Mouse (Mus musculus) large intestine, adult 2 months (tissue): ENCODE measurements around the gene Agl. TPM values are rescaled to one million over a fixed set of nuclear protein-coding genes. Genes with fewer than 3 reads are reported as not detected.
"Not testable (repeated sequence)": the region's sequence is repeated elsewhere in the genome, so short reads cannot be mapped to it uniquely, and the experiment has no call there.

Experiments used
- DNase-seq: peaks from one replicate; pipeline ENCODE4 v3.0.0-alpha.2; 2012; ENCODE audit warnings: low read depth, low spot score
- WGBS: fragments of 180-500 bp; shearing (Covaris S2); methylation state at CpG from one replicate; pipeline ENCODE4 v1.1.7; 2018; 5-methylcytosine and 5-hydroxymethylcytosine counted together
- polyA plus RNA-seq: library from polyadenylated mRNA; depleted of rRNA; stranded (reverse); fragments of >200 nt; gene quantifications from 2 replicates; pipeline ENCODE4 v1.2.3, GENCODE M21; 2012

The Agl gene
- polyA plus RNA-seq, 1 experiment, result 2.4 TPM

DNA sequence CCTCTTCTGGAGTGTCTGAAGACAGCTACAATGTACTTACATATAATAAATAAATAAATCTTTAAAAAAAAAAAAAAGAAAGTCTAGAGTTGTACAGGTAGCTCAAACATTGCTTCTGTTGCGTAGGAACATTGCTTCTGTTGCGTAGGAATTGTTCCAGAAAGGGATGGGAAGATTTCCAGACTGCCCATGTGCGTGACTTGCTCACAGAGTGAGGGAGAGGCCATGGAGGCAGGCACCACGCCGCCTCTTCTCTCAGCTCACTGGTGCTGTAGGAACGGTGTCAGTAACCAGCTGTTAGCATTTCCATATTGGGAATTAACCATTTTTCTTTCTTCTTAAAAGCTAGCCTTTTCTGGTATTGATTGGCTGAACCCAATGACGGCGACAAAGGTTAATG lies 55.1 kb downstream of the Agl start:
- 93% methylated on average over 8 of the region's 8 CpGs for WGBS
- DNase-seq, result no peak

DNA sequence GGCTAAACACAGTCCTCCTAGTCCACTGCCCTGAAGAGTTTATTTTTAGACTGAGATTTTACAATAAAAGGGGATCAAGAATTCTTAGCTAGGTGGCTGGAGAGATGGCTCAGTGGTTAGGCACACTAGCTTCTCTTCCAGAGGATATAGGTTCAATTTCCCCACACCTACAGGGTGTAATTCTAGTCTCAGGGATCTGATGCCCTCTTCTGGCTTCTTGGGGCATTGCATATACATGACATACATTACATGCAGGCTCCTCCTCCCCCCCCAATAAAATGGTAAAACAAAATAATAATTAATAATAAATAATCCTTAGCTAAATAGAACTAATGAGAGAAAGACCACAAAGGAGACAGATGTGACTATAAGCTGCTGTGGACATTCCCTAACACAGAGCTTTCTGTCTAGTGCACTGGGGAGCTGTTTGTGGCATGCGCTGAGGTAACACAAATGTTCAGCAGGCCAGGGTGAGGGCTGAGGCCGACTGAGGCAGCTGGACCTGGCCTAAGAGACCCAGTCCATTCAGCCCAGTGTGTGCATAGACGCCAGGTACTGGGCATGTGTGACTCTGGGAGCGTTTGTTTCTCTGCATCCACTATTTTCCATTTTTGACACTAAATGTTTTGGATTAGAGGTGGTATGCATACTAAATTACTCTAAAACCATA lies 56.6 kb downstream of the Agl start:
- DNase-seq, result no peak
- 81% methylated on average over 4 of the region's 4 CpGs for WGBS

DNA sequence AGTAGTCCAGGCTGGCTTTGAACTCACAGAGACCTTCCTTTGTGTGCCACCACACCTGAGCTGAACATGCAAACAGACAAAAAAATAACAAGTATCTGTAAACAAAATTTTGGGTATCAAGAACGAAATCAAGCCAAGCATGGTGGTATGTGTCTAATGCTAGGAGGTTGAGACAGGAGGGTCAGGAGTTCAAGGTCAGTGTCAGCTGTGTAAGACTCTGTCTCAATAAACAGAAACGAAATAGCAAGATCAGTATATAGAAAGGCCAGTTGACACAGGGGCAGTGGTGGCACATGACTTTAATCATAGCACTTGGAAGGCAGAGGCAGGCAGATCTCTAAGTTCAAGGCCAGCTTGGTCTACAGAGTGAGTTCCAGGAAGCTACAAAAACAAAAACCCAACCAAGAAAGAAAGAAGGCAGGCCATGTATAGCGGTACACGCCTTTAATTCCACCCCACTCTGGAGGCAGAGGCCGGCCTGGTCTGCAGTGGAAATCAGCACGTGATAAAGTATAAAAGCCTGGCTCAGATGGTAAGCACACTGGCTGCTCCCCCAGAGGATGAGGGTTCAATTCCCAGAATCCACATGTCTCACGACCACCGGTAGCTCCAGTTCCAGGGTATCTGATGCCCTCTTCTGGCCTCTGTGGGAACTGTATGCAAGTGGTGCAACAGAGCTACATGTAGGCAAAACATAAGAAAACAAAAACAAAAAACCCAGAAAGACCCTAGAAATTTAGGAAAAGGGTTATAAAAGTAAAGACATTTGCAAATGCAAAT lies 59.4 kb downstream of the Agl start:
- DNase-seq, result no peak
- 61% methylated on average over 8 of the region's 8 CpGs for WGBS

DNA sequence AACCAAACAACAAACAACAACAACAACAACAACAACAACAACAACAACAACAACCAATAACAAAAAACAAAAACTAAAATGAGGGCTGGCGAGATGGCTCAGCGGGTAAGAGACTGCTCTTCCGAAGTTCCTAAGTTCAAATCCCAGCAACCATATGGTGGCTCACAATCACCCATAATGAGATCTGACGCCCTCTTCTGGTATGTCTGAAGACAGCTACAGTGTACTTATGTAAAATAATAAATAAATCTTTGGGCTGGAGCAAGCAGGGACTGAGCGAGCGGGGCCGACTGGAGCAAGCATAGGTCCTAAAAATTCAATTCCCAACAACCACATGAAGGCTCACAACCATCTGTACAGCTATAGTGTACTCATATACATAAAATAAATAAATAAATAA lies 60.3 kb downstream of the Agl start:
- not testable (repeated sequence) for DNase-seq
- 95% methylated on average over 7 of the region's 7 CpGs for WGBS

DNA sequence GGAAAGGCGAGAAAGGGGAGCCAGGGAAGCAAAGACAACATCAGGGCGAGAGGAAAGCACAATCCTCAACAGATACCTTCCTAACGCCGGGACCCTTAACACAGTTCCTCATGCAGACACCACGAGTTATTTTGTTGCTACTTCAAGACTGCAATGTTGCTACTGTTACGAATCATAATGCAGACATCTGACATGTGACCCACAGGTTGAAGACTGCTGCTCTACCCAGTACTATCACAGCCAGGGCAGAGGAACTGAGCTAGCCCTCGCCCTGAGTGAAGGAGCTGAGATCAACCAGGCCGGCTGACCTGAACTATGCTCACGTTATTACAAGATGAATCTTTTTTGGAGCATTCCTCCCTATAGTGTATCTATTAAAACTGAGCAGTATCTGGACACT lies 67.0 kb downstream of the Agl start:
- no peak for DNase-seq
- WGBS, result 62% methylated on average over 9 of the region's 9 CpGs

DNA sequence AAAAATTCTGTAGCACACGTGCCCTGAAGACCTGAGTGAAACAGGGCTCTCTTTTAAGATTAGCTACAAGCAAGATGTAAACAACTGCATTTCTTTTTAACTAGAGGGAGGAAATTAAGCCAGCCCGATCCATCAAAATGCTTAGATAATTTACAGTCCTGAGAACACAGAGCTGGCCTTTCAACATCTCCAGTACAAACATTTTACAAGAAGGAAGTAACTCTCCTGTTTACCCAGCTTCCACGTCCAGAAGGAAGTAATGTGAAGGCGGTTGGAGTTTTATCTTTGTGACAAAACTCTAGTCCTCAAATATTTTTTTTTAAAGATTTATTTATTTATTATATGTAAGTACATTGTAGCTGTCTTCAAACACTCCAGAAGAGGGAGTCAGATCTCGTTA lies 67.9 kb downstream of the Agl start:
- WGBS, result 12% methylated on average over 5 of the region's 5 CpGs
- DNase-seq, result no peak

DNA sequence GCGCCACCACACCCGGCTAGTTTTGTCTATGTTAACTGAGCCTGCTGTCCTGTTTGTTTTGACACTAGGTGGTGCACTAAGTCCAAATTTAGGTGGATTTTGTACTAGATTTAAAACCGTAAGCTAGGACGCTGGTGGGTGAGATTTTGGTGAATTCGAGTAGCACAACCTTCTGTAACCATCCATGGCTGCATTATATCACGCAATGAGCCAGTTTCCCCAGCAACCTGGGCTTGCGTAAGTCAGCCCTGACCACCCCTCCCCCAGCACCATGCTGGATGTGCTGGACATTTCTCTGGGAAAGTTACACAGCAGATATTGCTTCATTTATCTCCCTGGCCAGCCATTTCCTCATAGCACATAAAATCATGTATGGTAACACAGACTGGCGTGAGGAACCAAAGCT lies 70.6 kb downstream of the Agl start:
- DNase-seq, result no peak
- WGBS, result 51% methylated on average over 8 of the region's 8 CpGs

DNA sequence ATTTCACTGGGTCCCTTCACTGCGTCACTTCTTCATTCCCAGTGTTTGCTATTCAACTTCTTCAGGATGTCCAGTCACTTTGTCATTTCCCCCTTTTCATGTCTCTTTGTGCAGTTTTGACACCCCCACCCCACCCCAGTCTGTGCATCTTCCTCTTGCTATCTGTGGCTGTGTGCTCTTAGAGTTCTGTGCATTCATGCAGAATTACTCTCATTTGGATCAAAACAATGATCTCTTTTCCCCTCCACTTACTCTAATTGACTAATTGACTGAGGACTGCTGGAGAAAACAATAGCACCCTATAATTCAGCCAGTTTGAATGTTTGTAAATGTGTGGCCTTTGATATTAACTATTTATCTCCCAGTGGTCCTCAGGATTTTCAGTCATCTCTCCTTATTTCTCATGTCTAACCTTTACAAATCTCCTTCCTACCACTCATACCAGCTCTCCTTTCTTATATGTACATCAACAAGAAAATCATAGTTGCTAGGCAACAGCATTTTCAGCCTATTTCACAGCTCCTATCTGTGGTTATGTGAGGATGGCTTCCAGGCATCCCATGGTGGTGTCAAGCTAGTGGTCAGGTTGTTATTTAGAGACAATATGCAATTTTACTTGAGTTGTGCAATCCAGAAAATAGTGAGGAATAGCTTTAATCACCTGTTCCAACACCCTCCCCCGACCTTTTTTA lies 78.3 kb downstream of the Agl start:
- 76% methylated on average over 2 of the region's 2 CpGs for WGBS
- no peak for DNase-seq

DNA sequence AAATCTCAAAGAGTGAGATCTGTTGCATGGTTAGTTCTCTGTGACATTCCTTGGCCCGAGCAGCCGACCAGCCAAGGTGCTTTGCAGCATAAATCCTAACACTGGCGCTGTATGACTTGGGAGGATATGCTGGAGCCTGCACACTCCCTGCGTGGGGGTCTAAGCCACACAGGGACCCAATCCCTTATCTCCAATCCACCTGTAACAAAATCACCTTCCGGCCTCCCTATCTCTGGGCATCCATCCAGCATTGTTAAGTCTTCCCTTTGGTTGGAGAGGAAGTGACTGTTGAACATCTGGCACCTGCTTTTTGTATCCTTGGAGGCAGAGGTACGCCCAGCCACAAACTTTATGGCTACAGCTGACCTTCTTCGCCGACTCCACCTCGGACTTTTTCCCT lies 81.2 kb downstream of the Agl start:
- peak; percentile 99 for DNase-seq
- 10% methylated on average over 9 of the region's 9 CpGs for WGBS

DNA sequence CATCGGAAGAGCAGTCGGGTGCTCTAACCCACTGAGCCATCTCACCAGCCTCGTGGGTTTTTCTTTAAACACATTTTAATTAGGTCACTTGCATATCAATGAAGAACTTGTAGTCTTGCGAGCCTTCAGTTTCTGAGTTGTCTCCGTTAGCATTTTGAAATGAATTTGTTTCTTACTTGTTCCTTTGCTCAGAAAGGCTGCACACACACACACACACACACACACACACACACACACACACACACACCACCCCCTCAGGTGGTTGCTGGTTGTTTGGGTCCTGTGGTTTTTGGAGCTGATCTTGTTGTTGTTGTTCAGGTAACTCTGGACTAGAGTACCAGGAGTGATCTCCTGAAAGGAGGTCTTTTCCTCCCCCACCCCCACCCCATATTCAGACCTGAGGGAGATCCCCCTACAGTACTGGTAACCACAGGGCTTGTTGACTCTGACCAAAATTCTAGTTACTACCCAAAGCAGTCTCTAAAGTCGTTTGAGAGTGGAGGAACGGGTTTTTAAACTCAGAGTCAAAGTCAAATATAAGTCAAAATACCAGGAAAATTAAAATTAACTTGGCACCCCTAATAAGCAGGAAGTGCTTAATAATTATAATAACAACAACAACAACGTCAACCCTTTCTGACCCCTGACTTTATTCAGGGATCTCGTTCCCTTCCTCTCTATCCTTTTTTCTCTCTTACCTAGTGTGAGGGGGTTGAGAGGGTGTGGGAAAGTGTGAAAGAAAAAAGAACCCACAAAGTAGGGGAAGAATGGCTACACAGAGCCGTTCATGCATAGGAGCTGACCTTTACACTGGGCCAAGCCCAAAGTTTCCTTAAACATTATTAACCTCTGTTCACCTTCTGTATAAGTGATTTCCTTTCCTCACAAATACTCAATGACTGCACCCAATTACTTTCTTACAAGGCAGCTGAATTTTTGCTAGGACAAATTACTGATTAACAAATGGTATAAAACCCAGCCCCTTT lies 84.2 kb downstream of the Agl start:
- no peak for DNase-seq

DNA sequence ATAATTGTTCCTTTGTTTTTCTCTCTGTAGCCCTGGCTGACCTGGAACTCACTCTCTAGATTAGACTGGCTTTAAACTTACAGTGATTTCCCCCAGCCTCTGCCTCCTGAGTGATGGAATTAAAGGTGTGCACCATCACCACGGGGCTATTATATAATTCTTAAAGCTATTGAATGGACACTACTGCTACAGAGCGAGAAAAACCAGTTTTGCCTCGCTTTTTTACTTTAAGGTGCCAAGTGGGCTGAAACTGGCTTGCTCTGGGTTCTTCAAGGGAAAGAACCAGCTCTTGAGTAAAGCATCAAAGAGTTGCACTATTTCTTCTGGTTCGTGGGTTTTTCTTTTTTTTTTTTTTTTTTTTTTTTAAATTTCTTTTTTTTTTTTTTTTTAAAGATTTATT lies 85.0 kb downstream of the Agl start:
- WGBS, result 25% methylated on average over 4 of the region's 4 CpGs
- DNase-seq, result no peak

More for the DNA sequence above, 84.2 kb downstream of the Agl start:
- 37% methylated on average over 10 of the region's 10 CpGs for WGBS

DNA sequence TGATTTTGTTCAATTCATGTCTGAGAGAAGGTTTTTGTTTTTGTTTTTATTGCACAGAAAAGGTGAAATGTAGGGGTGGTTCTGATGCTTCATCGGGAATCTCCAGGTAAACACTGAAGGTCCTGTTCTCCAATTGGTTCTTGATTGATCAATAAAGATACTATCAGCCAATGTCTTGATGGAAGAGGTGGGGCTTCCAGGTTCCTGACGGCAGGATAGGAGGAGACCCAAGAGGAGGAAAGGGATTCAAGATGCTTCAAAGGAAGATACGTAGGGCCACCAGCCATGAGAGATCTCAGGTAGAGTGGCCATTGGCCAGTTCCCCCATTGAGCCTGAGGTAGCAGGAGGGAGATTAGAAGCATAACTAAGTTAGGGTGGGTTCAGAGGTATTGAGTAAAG lies 89.0 kb downstream of the Agl start:
- 40% methylated on average over 3 of the region's 3 CpGs for WGBS

DNA sequence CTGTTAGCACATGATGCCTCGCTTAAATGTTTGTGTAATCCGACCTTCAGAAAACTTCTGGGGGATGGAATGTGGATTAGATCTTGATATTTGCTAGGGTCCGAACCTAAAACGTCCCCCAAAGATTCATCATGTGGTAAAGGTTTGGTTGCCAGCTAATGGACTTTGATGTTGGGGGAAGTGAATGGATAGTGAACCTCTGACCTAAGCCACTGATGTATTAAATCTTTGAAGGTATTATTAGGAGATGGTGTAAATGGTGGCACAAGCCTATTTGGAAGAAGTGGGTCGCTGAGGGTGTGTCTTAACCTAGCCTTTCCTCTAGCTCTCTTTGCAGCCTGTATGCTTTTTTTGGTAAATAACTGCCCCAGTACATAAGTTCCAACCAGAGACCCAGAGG lies 94.9 kb downstream of the Agl start:
- no peak for DNase-seq
- 9% methylated on average over 5 of the region's 5 CpGs for WGBS

More for the DNA sequence above, 89.0 kb downstream of the Agl start:
- DNase-seq, result no peak

DNA sequence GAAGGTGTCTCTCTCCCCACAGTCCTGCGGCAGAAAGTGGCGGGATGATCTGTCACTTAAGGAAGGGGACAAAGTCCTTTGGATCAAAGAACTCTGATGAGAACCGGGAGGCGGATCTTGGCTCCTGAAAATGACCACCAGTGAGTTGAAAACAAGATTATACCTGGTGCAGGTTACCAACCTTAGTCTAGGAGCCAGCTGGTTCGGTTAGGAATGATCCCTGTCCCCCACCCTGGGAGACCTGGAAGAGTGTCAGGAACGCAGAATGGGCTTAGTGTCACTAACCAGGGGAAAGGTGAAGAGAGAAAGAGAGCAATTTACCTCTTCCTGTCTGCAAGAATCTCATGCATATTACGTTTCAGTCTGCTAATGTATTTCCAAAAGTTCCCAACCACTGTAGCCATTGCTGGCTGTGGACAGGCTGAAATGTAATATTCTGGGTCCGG lies 95.5 kb downstream of the Agl start, which contains the start of gene Slc35a3:
TSS of gene Slc35a3 (minus strand) at position 396 of the 446 bp plus-strand sequence.
- no peak for DNase-seq
- whole genome bisulfite sequencing, result 2% methylated on average over 8 of the region's 8 CpGs

DNA sequence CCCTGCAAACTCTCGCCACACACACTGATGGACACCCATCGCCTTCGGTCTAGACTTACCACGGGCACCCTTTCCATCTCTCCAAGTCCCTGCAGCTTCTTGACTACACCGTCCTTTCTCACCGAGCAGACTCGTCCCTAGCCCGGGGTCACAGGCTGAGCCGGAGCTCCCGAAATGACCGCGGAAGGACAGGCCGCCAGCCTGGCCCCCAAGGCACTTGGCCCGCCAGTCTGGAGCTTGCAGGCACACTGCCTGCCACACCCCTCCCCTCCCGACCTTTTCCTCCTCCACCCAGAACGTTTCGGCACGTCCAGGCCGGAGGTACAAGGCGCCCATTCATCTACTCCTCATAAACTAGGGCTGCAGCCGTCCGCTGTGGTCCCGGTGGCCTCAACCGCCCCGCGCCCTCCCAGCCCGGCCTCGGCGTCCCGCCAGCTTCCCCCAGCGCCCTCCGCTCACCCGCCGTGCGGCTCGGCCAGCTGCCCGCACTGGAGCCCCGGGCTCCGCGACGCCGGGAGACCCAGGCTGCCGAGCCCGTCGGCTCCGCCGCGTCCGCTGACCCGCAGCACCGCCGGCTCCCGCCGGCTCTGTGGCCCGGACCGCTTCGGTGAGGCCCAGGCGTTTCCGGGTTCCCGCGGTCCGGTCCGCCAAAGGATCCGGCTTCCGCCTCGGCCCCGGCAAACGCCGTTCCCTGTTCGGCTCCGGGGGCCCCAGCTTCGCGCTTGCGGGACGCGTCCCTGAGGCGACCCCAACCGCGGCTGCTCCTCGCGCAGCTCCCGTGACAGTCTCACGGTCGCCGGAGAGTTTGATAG lies 96.1 kb downstream of the Agl start:
- WGBS, result under 1% methylated on average over 84 of the region's 85 CpGs

DNA sequence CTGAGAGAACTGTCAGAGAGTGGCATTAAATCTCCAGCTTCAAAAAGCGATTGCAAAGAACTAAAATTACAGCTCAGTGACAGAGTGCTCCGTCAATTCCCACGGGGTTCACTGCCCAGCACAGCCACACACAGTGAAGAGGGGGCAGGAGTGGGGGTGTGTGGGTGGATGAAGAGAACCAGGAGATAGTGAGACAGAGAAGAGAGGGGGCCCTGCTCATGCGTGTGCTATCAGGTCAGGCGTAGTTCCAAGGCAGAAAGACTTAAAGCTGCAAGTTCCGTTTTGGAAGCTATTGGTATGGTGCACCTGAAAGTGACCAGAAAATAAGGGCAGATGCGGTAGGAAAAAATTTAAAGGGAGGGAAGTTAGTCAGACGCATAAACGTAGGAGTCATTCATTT lies 97.0 kb downstream of the Agl start:
- WGBS, result 11% methylated on average over 9 of the region's 9 CpGs
- no peak for DNase-seq

More for the DNA sequence above, 96.1 kb downstream of the Agl start:
- no peak for DNase-seq

DNA sequence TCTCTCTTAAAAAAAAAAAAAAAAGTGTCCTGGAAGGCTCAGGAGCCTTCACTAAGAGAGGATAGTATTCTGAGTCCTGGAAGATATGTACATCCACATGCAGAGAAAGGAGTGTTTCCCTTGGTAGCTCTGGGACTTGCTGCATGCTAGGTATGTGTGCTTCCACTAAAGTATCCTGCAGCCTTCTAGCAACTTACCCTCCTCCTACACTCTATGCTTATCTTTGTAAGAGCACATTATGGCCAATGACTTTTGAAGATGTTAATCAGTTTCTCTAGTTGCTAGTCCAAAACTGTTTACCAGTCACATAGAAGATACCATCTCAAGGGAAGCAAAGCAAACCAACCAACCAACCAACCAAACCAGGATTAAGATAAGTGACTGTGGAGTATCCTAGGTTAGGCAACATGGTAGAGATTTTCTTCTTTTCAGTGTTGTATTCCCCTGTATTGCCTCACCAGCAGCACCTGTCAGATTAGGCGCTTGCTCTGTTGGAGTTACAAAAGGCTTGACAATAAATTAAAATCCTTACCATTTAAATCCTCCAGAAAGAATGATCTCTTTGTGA lies 102.2 kb downstream of the Agl start:
- 59% methylated on average over 1 of the region's 1 CpGs for WGBS
- no peak for DNase-seq

DNA sequence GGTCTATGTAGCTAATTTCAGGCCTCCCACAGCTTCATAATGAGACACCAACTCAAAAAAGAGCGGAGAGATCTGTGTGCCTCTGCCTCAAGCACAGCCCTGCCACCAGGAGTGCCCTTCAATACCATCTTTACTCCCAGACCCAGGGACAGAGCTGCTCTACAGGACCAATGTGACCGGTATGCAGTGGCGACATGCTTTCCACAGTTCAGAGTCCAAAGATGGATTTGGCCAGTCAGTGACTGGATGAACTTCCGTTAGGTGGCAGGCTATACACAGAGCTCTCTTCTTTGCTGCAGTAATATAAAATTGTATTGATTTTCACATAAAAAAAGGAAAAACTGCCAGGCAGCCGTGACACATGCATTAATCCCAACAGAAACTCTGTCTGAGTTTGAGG lies 104.1 kb downstream of the Agl start:
- WGBS, result 38% methylated on average over 5 of the region's 5 CpGs
- no peak for DNase-seq
